Mouse (Mus musculus): ENCODE results near the gene Smox.

The Smox gene

GRCm38 (mm10) chr2:131551701-131552620 is 60.7 kb downstream of the Smox start:
- no peak for TF ChIP-seq GATA4 (IDR thresholded peaks at IDR 0.05; ENCODE audit: insufficient replicate concordance, low read length)

GRCm38 (mm10) chr2:131552736-131553400 is 61.6 kb downstream of the Smox start:
- TF ChIP-seq GATA4 (IDR thresholded peaks at IDR 0.05; ENCODE audit: insufficient replicate concordance, low read length): no peak

GRCm38 (mm10) chr2:131557896-131558295 is 66.6 kb downstream of the Smox start:
- TF ChIP-seq GATA4 (IDR thresholded peaks at IDR 0.05; ENCODE audit: insufficient replicate concordance, low read length): no peak

GRCm38 (mm10) chr2:131560205-131560919 is 69.1 kb downstream of the Smox start:
- TF ChIP-seq GATA4 (IDR thresholded peaks at IDR 0.05; ENCODE audit: insufficient replicate concordance, low read length): no peak

- TF ChIP-seq GATA4 (IDR thresholded peaks at IDR 0.05; ENCODE audit: insufficient replicate concordance, low read length): no peak
Observed at GRCm38 (mm10) chr2:131561344-131561870, 70.1 kb downstream of the Smox start.

- TF ChIP-seq GATA4 (IDR thresholded peaks at IDR 0.05; ENCODE audit: insufficient replicate concordance, low read length): no peak
Observed at GRCm38 (mm10) chr2:131561891-131562585, 70.7 kb downstream of the Smox start, which contains the start of gene Adra1d. Adra1d (minus strand) TSS chr2:131562283.

- no peak for TF ChIP-seq GATA4 (IDR thresholded peaks at IDR 0.05; ENCODE audit: insufficient replicate concordance, low read length)
Observed at GRCm38 (mm10) chr2:131562586-131563122, 71.4 kb downstream of the Smox start.

Measured in liver, adult (tissue).